Mouse (Mus musculus): Measurements from ENCODE around the gene Spout1.

GRCm38 (mm10) chr2:30191790-30192580 lies 13.7 kb upstream of the Spout1 start:
- TF ChIP-seq CTCF (IDR thresholded peaks at IDR 0.05; ENCODE audit: low read depth), result no peak
- TF ChIP-seq EP300 (IDR thresholded peaks at IDR 0.05; ENCODE audit: low read depth), result no peak
